Mouse (Mus musculus) neural tube, embryonic 13.5 days (tissue): ENCODE measurements around the gene Sptbn4. TPM values are rescaled to one million over a fixed set of nuclear protein-coding genes. Genes with fewer than 3 reads are reported as not detected.
A peak's percentile ranks its signal among the peaks of the same experiment; 100 is the strongest.

Experiments used
- ATAC-seq: fragments of 200-750 bp; cut with Nextera tagmentation; 2 replicates; pipeline ENCODE4 v1.8.0; 2017; ENCODE audit warnings: low read depth, mild to moderate bottlenecking, moderate TSS enrichment, moderate library complexity
- H3K27ac ChIP-seq: fragments of 300-500 bp; sonication (generic); replicated peaks from 2 replicates; pipeline ENCODE4 v1.5.1; 2015; ENCODE audit warnings: moderate library complexity, mild to moderate bottlenecking, inconsistent platforms
- H3K27me3 ChIP-seq: fragments of 300-500 bp; sonication (generic); 2 replicates; pipeline ENCODE4 v1.6.1; 2015; ENCODE audit warnings: mild to moderate bottlenecking, inconsistent platforms
- H3K36me3 ChIP-seq: fragments of 300-500 bp; sonication (generic); 2 replicates; pipeline ENCODE4 v1.6.1; 2015; ENCODE audit warnings: mild to moderate bottlenecking, inconsistent platforms
- H3K4me1 ChIP-seq: fragments of 300-500 bp; sonication (generic); replicated peaks from 2 replicates; pipeline ENCODE4 v1.6.1; 2015; ENCODE audit warnings: inconsistent platforms
- H3K4me2 ChIP-seq: fragments of 300-500 bp; sonication (generic); 2 replicates; pipeline ENCODE4 v1.6.1; 2015; ENCODE audit warnings: inconsistent platforms, mild to moderate bottlenecking, moderate library complexity
- H3K4me3 ChIP-seq: fragments of 300-500 bp; sonication (generic); 2 replicates; pipeline ENCODE4 v1.5.1; 2015; ENCODE audit warnings: mild to moderate bottlenecking, inconsistent platforms
- H3K9ac ChIP-seq: fragments of 300-500 bp; sonication (generic); 2 replicates; pipeline ENCODE4 v1.6.1; 2015; ENCODE audit warnings: moderate library complexity, mild to moderate bottlenecking, inconsistent platforms
- H3K9me3 ChIP-seq: fragments of 300-500 bp; sonication (generic); 2 replicates; pipeline ENCODE4 v1.6.1; 2016; ENCODE audit warnings: inconsistent platforms
- WGBS: fragments of 180-500 bp; shearing (Covaris S2); methylation state at CpG from one replicate; pipeline ENCODE4 v1.1.7; 2015; 5-methylcytosine and 5-hydroxymethylcytosine counted together
- polyA plus RNA-seq: library from polyadenylated mRNA; unstranded; fragments of >200 nt; fragmentation: Nextera tagmentation; extraction: Ambion mirVana; gene quantifications from 2 replicates; pipeline ENCODE4 v1.2.1, GENCODE M21; 2015

The Sptbn4 gene
- polyA plus RNA-seq, 1 experiment from 2014 or later, result 2.8 TPM

DNA sequence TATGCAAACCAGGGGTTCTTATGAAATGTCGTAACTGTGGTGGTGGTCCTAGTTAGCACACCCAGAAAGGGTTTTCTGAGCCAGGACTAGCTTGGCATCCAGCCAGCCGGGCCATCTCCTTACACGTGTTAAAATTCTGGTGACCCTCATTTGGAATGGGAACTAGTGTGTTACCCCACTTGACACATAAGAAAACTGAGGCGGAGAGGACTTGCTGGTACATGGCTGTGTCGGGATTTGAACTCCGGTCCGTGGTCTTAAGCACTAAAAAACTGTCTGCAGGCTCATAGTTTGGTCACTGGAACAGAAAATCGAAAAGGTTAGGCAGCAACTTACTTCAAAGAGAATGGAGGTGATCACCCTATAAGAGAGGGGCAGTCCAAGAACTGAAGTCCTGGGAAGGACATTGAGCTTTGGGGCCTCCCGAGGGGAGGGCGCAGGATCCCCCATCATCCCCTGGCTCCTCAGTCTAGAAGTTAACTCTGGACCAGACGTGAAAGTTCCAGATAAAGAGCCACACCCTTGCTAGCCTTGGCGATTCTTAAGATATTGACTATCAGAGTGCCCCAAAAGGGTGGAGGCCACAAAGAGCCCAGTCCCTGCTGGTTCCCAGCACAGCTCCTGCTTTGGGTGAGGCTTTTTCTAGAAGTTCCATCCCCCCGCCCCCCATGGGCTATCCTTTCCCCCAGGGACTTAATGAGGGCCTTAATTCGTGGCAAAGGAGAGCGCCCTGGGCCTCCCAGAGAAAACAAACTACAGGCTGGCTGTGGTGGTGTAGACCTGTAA, 1.1 kb upstream of the Sptbn4 start:
- Histone ChIP-seq H3K4me2 (peak overlapping the region; percentile 87), H3K27ac (no peak overlapping the region), H3K9ac (peak overlapping the region; percentile 68), H3K4me3 (peak overlapping the region; percentile 51), H3K4me1 (peaks cover 28% of the 10 kb centered on the region), H3K27me3 (peaks cover 25% of the 10 kb centered on the region), H3K36me3 (no peaks in the 10 kb centered on the region), H3K9me3 (no peaks in the 10 kb centered on the region)
- ATAC-seq, result no peak
- 57% methylated on average over 15 of the region's 15 CpGs for WGBS

DNA sequence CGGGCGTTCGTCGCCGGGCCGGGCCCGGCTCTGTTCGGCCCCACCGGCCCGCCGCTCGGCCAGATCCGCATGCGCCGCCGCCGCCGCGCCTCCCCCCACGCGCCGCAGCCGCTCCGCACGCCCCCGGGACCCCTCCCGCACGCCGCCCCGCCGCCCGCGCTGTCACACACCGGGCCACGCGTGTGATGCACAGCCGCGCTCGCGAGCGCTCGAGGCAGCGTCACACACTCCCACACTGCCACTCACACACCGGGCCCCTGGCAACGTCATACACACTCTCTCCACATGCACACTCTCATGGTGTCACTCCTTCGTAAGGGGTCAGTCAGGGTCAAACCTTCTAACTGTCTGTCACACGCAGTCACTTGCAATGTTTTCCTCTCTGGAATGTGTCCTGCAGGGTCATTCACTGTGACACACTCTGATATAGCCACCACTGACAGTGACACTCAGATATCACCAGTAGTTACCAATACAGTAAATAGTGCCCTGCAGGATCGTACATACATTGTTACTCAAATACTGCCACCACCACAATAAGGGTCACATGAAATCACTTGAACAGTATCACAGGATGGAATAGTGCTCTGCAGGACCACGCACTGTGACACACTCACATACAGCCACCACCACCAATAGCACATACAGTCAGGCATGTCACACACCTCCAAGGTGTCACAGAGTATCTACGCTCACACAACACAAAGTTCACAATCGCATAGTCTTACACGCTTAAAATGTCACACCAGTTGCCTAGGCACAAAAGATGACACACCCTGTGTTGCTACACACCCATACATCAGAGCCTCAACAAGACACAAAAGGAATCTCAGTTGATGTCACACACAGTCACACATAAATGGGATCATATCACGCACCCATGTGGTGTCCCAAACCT, 716 bp downstream of the Sptbn4 start:
- Histone ChIP-seq H3K4me2 (peak overlapping the region; percentile 87), H3K36me3 (no peaks in the 10 kb centered on the region), H3K9ac (peak overlapping the region; percentile 86), H3K4me1 (peaks cover 28% of the 10 kb centered on the region), H3K9me3 (no peaks in the 10 kb centered on the region), H3K27ac (peak overlapping the region; percentile 81), H3K4me3 (peak overlapping the region; percentile 60), H3K27me3 (peaks cover 25% of the 10 kb centered on the region)
- WGBS, result 14% methylated on average over 26 of the region's 53 CpGs
- peak; percentile 57 for ATAC-seq

DNA sequence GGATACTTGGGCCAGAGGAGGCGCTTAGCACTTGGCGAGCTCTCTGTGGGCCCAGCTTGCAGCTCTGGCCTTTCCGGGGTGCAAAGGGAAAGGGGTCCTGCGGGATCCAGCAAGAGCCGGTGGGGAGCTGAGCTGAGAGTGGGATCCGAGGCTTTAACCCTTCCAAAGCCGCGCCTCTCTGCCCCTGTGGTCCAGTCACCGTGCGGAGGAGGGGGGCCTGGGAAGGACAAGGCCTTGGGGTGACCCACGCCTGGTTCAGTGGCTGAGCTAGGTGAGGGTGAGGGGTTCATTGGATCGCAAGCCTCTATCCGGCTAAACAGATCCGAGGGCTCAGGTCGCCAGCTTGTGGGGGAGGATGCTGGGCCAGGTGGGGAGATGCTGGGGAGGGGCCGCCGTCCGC, 1.4 kb downstream of the Sptbn4 start:
- peaks cover 28% of the 10 kb centered on the region for H3K4me1 ChIP-seq
- ATAC-seq, result peak; percentile 7; the same call in 1 of the 2 replicates
- WGBS, result 4% methylated on average over 14 of the region's 18 CpGs
- H3K4me2 ChIP-seq, result peak overlapping the region; percentile 87
- H3K9ac ChIP-seq, result peak overlapping the region; percentile 86
- H3K27me3 ChIP-seq, result peaks cover 25% of the 10 kb centered on the region
- H3K4me3 ChIP-seq, result peak overlapping the region; percentile 60
- no peaks in the 10 kb centered on the region; the same call in 1 of the 2 replicates for H3K36me3 ChIP-seq
- H3K9me3 ChIP-seq, result no peaks in the 10 kb centered on the region
- peak overlapping the region; percentile 81 for H3K27ac ChIP-seq

DNA sequence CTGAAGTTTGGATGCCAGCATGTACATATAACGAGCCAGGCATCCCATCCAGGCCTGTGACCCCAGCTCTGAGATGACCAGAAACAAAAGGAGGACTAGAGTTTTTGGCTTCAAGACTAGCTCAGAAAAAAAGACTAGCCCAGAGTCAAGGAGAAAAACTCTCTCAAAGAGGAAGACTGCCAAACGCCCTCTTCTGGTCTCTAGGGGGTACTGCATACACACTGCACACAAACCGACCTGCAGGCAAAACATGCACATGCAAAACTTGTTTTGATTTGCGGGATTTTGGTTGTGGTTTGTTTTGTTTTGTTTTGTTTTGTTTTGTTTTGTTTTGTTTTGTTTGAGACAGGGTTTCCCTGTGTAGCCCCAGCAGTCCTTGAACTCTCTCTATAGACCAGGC, 7.5 kb downstream of the Sptbn4 start:
- Histone ChIP-seq H3K4me3 (no peak overlapping the region), H3K9me3 (peaks cover 13% of the 10 kb centered on the region; the same call in 1 of the 2 replicates), H3K4me2 (no peak overlapping the region), H3K9ac (no peak overlapping the region), H3K4me1 (no peaks in the 10 kb centered on the region), H3K27ac (no peak overlapping the region), H3K27me3 (peaks cover 18% of the 10 kb centered on the region), H3K36me3 (peaks cover 13% of the 10 kb centered on the region; the same call in 1 of the 2 replicates)
- ATAC-seq, result no peak
- 83% methylated on average over 4 of the region's 4 CpGs for WGBS

DNA sequence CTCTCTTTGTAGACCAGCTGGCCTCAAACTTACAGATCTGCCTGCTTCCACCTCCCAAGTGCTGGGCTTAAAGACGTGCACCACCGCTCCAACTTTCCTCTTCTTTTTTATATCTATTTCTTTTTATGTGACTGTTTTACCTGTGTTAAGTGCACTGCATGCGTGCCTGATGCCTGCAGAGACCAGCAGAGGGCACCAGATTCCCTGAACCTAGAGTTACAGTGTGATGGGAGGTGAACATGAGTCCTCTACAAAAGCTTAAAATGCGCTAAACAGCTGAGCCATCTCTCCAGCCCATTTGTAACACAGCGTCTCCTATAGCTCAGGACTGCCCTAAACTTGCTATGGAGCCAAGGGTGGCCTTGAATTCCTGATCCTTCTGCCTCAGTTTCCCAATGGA, 9.9 kb downstream of the Sptbn4 start:
- Histone ChIP-seq H3K9me3 (peaks cover 13% of the 10 kb centered on the region; the same call in 1 of the 2 replicates), H3K9ac (no peak overlapping the region), H3K27me3 (peaks cover 33% of the 10 kb centered on the region), H3K4me3 (no peak overlapping the region), H3K36me3 (peaks cover 18% of the 10 kb centered on the region; the same call in 1 of the 2 replicates), H3K4me1 (no peaks in the 10 kb centered on the region), H3K27ac (no peak overlapping the region), H3K4me2 (no peak overlapping the region)
- ATAC-seq, result no peak
- WGBS, result 56% methylated on average over 5 of the region's 5 CpGs

DNA sequence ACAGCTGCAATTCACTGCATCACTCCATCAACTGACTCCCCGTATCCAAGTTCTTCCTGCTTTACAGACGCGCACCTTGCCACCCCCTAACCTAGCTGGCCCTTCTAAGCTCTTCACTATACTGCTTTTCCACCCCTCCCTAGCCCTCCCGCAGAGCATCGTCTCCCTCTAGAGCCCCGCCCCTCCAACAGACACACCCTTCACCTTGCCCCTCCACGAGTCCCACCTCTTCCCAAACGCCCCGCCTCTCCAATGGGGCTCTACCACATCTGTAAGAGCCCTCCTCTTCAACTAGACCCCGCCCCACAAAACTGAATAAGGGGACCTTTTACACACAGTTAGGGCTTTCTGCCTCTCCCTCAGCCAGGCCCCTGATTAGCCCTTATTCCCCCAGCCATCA, 13.7 kb downstream of the Sptbn4 start:
- WGBS, result 12% methylated on average over 10 of the region's 10 CpGs
- no peak for ATAC-seq
- no peak overlapping the region for H3K27ac ChIP-seq

DNA sequence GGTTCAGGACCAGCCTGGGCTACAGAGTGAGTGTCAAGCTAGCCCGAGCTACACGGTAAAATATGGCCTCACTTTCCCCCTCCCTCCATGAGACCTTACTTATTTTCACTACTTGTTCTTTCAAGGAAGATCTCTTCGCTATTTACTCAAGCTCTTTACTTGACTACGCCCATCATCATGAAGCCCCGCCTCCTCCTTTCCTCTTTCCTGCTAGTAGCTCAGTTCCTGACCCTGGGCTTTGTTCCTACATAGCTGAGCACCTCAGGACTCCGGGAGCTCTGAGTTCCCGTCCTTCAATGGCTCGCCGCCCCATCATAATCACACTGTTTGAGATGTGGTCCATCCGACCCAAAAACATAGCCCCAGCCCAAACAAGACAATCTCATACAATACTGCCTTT, 14.1 kb downstream of the Sptbn4 start:
- no peak overlapping the region for H3K9ac ChIP-seq
- WGBS, result 31% methylated on average over 10 of the region's 10 CpGs
- H3K4me3 ChIP-seq, result no peak overlapping the region
- no peak for ATAC-seq
- peaks cover 16% of the 10 kb centered on the region for H3K36me3 ChIP-seq
- H3K4me1 ChIP-seq, result no peaks in the 10 kb centered on the region
- H3K27me3 ChIP-seq, result peaks cover 33% of the 10 kb centered on the region
- H3K27ac ChIP-seq, result no peak overlapping the region
- H3K9me3 ChIP-seq, result 0 out of 2 replicates have a peak, but pooled peaks cover 11% of the 10 kb centered on the region
- H3K4me2 ChIP-seq, result no peak overlapping the region

More for the DNA sequence above, 13.7 kb downstream of the Sptbn4 start:
- no peak overlapping the region for H3K4me3 ChIP-seq
- H3K9ac ChIP-seq, result no peak overlapping the region
- H3K9me3 ChIP-seq, result 0 out of 2 replicates have a peak, but pooled peaks cover 8% of the 10 kb centered on the region
- H3K27me3 ChIP-seq, result peaks cover 33% of the 10 kb centered on the region
- no peaks in the 10 kb centered on the region for H3K4me1 ChIP-seq
- H3K36me3 ChIP-seq, result peaks cover 16% of the 10 kb centered on the region
- H3K4me2 ChIP-seq, result no peak overlapping the region

DNA sequence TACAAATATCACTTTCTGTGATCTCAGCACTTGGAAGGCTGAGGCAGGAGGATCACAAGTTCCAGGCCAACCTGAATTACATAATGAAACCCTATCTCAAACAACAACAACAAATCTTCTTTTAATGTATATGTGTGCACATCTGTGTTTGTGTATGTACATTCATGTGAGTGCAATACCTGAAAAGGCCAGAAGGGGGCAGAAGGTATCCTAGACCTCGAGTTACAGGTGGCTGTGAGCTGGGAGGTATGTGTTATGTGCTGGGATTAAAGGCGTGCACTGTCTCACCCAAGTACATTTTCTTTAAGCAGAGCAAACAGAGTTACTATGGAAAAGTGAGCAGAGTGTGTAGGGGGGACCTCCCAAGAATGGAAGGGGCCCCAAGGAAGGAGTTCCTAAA, 18.4 kb downstream of the Sptbn4 start:
- Histone ChIP-seq H3K4me3 (no peak overlapping the region), H3K36me3 (peaks cover 30% of the 10 kb centered on the region), H3K4me1 (no peaks in the 10 kb centered on the region), H3K9me3 (0 out of 2 replicates have a peak, but pooled peaks cover 11% of the 10 kb centered on the region), H3K27ac (no peak overlapping the region), H3K9ac (no peak overlapping the region), H3K4me2 (no peak overlapping the region), H3K27me3 (peaks cover 22% of the 10 kb centered on the region)
- no peak for ATAC-seq
- WGBS, result 56% methylated on average over 2 of the region's 2 CpGs

DNA sequence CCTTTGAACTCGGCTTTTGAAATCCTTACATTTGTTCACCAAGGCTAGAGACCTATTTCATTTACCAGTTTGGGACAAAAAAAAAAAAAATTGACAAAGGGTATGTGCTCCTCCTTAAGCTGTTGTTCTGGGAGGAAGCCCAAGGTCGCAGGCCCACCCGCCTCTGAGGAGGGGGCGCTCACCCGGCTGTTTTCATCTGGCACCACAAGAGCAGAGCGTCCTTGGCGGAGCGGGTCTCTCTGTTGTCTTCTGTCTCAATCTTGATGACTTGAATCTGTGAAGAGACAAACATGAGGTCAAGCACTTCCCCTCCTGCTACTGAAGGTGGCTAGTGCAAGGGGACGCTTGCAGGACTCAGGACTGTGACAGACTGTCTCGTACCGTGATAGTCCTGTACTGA, 19.5 kb downstream of the Sptbn4 start:
- ATAC-seq, result no peak
- H3K4me2 ChIP-seq, result no peak overlapping the region
- H3K9me3 ChIP-seq, result 0 out of 2 replicates have a peak, but pooled peaks cover 11% of the 10 kb centered on the region
- no peaks in the 10 kb centered on the region for H3K4me1 ChIP-seq
- 83% methylated on average over 11 of the region's 11 CpGs for WGBS
- no peak overlapping the region for H3K27ac ChIP-seq
- H3K4me3 ChIP-seq, result no peak overlapping the region
- peaks cover 37% of the 10 kb centered on the region for H3K36me3 ChIP-seq
- peaks cover 11% of the 10 kb centered on the region for H3K27me3 ChIP-seq
- no peak overlapping the region for H3K9ac ChIP-seq

DNA sequence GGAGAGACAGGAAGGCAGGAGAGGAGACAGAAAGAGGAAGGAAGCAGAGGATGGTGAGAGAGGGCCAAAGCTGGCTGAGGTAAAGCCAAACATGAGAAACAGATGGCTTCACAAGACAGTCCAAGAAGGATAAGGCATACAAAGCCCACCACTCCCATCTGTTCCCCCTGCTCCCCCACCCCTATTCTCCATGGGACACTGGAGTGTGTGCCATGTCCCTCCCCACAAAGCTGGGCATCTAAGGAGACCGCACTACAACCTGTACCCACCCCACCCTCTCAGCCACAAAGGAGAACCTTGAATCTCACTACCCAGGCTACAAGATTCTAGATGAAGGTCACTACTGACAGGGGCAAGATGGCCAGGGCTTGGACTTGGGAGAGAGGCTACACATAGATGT, 20.1 kb downstream of the Sptbn4 start:
- Histone ChIP-seq H3K36me3 (peaks cover 38% of the 10 kb centered on the region), H3K9ac (no peak overlapping the region), H3K9me3 (0 out of 2 replicates have a peak, but pooled peaks cover 11% of the 10 kb centered on the region), H3K27me3 (peaks cover 7% of the 10 kb centered on the region; the same call in 1 of the 2 replicates), H3K4me1 (no peaks in the 10 kb centered on the region), H3K4me3 (no peak overlapping the region), H3K4me2 (no peak overlapping the region), H3K27ac (no peak overlapping the region)
- no peak for ATAC-seq
- WGBS, result 95% methylated on average over 1 of the region's 1 CpGs

DNA sequence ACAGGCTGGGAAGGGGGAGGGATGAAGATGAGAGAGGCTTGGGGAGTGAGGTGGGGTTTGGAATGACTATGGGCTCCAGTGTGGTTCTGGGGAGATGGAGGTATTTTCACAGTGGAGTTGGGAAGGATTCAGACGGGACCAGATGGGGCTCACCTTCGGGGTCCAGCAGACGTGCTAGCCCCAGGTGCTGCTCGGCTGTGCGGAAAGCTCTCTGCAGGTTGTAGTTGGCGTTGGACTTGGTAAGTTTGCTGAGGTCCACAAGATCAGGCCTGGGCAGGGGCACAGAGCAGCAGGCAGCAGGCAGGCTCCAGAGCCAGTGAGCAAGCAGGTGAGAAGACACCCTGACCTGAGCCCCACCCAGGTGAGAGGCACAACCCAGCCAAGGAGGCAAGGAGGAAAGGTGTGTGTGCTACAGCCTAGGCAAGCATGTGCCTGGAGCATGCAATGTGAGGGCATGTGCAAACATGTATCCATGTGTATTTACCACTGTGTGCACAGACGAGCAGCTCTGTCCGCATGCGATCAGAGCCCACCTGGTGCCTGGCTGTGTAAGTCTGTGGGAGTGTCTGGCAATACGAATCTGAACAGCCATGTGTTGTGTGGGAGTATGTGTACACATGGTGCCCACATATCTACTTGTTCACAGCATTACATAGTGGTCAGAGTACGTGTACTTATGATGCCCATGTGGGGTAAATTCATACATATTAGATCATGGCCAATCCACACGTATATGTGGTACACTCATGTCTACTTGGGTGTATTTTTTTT, 23.7 kb downstream of the Sptbn4 start:
- Histone ChIP-seq H3K27me3 (peaks cover 7% of the 10 kb centered on the region; the same call in 1 of the 2 replicates), H3K36me3 (peaks cover 30% of the 10 kb centered on the region; the same call in 1 of the 2 replicates), H3K9ac (no peak overlapping the region), H3K4me1 (no peaks in the 10 kb centered on the region), H3K9me3 (0 out of 2 replicates have a peak, but pooled peaks cover 3% of the 10 kb centered on the region), H3K27ac (no peak overlapping the region), H3K4me2 (no peak overlapping the region), H3K4me3 (no peak overlapping the region)
- 84% methylated on average over 12 of the region's 12 CpGs for WGBS
- no peak for ATAC-seq
